Comparison of ENCODE assay signal across 1 mouse cellular context in genomic region chr19:7240291-7240690, GRCm38 (mm10).
TF ChIP-seq lines count a peak whose summit lies in the region.

No protein-coding gene starts in this region.

TF ChIP-seq in MEL, 35 proteins besides CTCF, POLR2A, EP300 and RAD21:
- no peak for TF ChIP-seq E2F4 (IDR thresholded peaks at IDR 0.05; ENCODE audit: borderline replicate concordance, low read depth, low read length)
- no peak for TF ChIP-seq HCFC1 (IDR thresholded peaks at IDR 0.05; ENCODE audit: low read depth, low read length)
- TF ChIP-seq ZMIZ1 (IDR thresholded peaks at IDR 0.05; ENCODE audit: low read depth, low read length) = no peak
- no peak for TF ChIP-seq ELF1 (IDR thresholded peaks at IDR 0.05; ENCODE audit: low read depth, low read length)
- TF ChIP-seq SMC3 (IDR thresholded peaks at IDR 0.05; ENCODE audit: low read depth, low read length) = no peak
- TF ChIP-seq UBTF (IDR thresholded peaks at IDR 0.05; ENCODE audit: borderline replicate concordance, insufficient read depth, low read depth, low read length) = no peak
- no peak for TF ChIP-seq RCOR1 (IDR thresholded peaks at IDR 0.05; ENCODE audit: low read depth, low read length)
- no peak for TF ChIP-seq CHD2 (IDR thresholded peaks at IDR 0.05; ENCODE audit: low read length)
- no peak for TF ChIP-seq MAZ (IDR thresholded peaks at IDR 0.05; ENCODE audit: low read depth, low read length)
- TF ChIP-seq ETS1 (IDR thresholded peaks at IDR 0.05; ENCODE audit: low read depth, low read length) = no peak
